Mouse (Mus musculus) thymus, postnatal 14 days (tissue): ENCODE data around the gene 7530416G11Rik.
A peak's percentile ranks its signal among the peaks of the same experiment; 100 is the strongest.

Experiments
- DNase-seq: peaks from one replicate; pipeline ENCODE4 v3.0.0; 2021

The 7530416G11Rik gene

DNA sequence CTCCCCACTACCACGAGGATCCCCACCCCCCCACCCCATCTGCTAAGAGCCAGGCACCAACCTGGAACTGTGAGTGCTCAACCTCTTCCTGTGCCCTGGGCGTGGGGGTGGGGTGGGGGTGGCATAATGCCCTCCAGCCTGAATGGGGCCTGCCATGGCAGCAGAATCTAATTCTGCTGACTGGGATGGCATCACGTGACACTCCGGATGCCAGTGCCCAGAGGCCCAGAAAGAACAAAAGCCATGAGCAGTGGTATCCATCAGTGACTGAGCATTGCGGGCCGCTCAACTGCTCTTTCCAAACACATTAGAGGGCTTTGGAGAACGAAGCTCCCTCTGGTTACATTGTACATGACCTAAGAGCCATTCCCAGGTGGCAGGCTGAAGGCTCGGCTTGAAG, at the start of gene 7530416G11Rik:
7530416G11Rik (minus strand) TSS at position 101 of the 400 bp plus-strand sequence.
- DNase-seq = no peak

DNA sequence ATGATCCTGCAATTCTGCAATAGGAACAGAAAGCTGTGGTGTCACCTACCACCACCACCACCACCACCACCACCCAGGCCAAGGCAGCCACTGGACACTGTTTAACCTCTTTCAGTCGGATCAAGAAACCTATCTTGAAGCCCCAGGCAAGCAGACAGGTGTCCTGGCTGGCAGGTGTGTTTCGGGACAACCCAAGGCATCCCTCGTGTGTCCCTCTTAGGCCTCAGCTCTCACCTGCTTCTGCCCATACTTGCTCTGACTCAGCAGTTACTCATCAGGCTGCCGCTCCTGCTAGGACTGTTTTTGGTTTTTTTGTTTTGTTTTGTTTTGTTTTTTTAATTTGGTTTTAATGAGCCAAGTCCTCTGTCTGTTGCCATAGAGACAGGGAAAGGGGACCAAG, 43.5 kb upstream of the 7530416G11Rik start:
- DNase-seq = no peak

DNA sequence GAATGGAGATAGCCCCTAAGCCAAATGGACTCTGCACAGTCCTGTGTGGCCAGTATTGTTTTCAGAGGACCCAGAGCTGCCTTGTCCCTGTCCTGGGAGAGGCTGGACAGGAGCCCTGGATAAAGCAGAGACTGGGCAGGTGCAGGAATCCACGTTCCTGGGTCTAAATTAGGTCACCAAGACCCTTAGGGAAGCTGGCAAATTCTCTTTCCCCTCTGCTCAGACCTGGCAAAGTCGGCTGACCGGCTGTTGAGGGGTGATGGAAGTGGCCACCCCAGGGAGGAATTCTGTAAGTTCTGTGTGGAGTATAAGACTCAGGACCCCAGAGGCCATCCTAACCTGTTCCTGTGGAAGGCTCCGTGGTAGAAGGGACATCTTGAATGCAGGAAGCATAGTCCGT, 42.3 kb upstream of the 7530416G11Rik start:
- no peak for DNase-seq

DNA sequence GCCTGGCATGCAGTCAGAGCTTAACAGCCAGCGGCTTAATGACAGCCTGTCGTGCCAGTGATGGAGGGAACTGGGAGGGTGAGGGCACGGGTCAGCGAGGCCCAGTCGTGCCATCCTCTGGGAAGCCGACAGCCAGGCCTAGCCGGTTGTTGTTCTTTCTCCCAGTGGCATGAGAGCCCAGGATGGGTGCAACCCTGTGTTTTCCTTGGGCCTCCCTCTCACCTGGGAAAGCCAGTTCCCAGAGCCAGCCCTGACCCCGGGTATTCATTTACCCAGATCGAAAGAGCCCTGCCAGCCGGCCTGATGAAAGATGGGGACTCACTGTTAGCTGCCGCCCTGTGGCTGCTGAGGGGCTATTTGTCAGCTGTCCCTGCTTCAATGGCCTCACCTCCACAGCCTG, 35.1 kb upstream of the 7530416G11Rik start:
- no peak for DNase-seq

DNA sequence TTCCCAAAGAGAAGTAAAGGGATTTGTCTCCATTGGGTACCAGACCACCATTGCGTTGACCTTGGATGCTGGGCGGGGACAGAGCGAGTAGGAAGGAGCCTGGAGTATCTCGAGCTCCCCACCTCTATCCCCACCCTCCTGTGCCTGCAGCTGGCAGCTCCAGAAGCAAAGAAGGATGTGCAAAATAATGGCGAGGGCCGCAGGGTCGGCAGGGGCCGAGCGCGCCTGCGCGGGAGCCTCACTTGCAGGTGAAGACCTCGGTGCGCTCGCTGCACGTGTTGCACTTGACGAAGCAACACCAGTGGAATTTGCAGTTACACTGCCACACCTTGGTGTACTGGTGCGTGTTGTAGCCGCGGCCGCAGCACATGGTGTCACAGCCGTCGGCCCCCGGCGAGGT, 34.1 kb upstream of the 7530416G11Rik start:
- no peak for DNase-seq

DNA sequence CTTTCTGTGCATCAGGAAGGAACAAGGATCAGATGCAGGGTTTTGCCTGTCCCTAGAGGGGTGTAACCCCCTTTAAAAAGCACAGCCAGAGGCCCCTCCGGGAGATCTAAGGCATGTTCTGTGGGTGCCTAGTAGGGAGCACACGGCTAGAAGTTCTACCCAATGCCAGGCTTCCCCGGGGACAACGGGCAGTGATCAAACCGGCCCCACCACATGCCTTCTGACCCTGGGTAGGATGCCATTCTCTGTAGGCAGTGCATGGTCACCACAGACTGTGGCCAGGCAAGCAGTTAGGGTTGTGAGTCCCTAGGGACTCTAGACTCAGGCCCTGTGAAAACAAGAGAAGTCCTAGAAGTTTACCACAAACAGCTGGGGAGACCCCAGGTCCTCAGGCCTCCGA, 31.6 kb upstream of the 7530416G11Rik start:
- DNase-seq = no peak

DNA sequence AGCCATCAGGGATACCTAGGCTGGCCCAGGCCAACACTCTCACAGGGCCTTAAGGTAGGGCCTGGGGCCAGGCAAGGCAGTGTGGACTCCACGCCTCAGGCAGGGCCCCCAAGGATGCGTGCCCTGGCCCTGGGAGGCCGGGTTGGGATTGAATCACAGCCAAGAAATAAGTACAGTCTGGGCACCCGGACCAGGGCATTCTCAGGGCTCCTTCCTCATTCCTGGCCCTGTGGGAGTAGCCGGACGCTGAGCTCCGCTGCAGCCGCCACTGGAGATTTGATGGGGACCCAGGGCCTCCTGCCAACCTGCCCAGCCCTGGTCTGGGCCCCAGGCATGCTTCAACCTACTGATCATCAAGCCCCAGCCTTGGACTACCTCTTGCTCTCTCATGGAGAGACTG, 31.2 kb upstream of the 7530416G11Rik start:
- DNase-seq = no peak

DNA sequence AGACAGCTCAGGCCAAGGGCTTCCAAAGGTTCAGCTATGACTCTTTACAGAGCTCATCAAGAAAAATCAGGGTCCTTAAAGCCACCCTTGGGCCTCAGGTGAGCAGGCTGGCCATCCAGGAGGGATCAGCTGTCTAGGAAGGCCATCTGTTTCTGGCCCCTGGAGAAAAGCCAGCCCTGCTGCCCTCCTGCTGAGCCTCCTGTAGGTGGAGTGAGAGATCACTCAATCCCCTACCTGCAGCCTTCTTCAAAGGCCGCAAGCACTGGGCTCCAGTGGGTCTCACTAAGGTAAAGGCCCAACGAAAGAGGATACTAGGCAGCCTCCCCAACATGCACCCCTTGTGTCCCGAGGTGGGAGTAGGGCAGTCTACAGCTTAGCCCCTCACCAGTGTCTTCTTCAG, 29.0 kb upstream of the 7530416G11Rik start:
- no peak for DNase-seq

DNA sequence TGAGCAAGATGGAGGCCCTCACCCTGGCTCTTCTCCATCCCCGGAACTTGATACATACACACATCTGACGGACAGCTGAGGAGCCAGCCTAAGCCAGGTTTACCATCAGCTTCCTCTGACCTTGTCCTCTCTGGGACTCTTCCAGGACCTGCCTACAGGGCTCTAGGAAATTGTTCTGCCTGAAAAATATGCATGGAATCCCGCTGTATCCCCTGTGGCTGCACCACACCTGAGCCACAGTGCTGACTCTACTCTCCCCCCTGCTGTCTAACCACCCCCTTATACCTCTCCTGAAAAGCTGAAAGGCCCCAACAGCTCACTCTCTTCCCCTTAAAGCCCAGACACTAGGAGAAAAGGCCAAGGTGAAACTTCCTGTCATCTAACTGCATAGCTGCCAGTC, 26.9 kb upstream of the 7530416G11Rik start:
- no peak for DNase-seq

DNA sequence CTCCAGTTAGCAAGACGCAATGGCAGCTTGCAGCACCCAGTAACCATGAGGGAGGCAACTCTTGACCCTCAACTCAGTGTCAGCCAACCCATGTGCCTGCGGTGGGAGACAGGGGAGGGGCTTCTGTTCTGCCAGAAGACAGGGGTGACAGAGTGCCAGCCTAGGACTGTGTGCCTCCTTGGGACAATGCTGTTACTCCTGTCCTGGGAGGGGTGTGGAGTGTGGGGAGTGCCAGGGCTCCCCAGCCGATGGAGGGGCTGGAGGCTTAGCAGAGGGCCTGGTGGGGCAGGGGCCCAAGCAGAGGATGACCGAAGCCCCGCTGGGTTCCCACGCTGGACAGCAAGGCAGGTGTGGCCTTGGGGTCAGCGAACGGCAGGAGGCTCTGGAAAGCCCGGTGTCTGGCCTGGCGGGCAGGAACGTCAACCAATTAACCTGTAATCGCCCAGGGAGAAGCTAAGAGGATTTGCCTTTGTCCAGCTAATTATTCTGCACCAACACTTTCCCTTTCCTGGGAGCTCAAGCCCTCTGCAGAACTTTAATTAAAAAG, 21.4 kb upstream of the 7530416G11Rik start:
- no peak for DNase-seq

DNA sequence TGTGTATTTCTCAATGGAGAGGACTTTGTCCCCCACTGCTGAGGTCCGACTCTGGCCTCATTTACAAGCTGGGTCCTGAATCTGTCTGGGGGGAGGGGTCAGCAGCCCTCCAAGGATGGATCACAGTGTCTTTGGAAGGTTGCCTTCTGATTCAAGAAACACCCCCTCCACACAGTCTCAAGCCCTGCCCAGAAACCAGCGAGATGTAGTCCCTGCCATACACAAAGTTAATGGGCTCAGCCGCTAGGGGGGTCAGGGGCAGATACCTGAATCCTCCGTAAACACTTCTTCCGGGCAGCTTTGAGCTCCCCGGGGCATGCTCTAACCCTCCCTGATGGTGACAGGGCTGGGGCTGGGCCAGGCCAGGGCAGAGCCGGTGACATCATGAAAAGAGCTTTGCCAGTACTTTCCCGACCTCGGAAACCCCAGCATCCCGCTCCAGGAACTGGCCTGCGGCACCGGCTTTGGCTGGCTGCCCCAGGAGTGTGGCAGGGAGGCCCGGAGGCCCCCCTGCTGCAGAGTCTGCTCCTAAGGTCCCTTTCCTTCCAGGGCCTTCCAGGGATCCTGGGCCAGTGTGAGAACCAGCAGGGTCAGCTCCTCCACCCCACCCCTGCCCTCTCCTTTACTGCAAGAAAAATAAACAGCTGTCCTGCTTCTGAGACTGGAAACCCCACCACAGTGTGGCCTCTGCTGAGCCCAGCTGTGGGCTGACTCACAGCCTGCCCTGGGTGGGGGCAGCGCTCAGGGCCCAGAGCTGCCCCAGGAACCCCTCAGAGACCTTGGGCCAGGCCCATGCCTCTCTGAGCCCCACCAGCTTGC, 20.4 kb upstream of the 7530416G11Rik start:
- DNase-seq = peak; percentile 16

DNA sequence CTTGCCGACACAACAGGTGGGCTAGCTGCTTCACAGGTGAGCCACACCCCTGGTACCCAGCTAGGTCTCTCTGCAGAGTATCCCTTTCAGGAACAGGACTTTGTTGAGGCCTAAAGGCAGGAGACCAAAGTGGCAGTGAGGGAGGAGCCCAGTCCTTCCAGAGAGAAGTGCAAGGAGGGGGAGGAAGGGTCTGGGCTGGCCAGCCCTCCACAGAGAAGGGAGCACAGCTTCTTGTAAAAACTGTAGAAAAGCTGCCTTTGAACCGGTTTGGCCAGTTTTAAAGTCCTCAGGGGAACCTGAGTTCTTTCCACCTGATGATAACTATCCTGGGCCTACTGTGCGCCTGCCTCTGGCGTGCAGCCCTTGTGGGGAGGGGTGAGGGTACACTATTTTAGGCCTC, 16.4 kb upstream of the 7530416G11Rik start:
- no peak for DNase-seq

DNA sequence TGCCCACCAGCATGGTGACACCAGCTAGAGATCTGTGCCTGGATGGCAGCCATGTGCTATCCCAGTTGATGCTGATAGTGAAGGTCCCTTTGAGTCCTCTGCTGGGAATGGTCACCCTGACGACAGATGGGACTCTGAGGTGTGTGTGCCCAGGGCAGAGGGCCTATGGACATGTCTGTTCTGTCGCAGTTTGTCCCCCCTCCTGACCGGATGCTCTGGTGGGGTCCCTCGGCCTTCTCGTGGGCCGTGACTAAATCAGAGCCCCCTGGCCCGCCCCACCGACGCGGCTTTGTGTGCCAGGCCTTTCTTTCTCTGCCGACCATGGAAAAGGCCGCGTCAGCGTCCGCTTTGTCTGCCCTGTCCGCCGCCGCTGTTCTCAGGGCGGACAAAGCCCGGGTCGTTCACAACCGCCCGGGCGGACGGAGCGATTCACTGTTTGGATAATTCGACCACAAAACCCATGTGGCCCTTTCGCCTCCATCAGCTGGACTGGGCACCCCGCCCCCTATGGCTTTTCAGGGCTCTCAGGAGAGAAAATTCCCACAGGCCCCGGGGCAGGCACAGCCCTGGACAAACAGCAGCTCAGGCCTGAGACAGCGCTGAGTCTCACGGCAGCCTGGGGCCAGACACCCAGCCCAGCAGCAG, 4.5 kb upstream of the 7530416G11Rik start:
- no peak for DNase-seq

DNA sequence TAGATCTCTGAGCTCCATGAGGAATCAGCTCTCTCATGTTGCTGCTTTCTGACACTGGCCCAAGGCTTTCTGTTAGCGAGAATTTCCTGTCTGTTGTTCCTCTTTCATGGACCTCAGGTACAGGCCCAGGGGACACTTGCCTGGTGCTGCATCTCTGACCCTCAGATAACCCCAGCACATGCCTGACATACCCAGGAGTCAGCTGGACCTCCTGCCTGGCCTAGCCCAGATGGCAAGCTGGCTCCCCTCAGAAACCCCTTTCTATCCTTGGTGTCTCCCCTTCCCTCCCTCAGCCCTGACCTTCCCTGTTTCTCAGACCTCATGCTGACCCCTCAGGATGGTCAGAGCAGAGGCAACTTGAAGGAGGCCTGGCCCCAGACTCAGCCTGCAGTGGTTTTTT, 3.7 kb upstream of the 7530416G11Rik start:
- no peak for DNase-seq

DNA sequence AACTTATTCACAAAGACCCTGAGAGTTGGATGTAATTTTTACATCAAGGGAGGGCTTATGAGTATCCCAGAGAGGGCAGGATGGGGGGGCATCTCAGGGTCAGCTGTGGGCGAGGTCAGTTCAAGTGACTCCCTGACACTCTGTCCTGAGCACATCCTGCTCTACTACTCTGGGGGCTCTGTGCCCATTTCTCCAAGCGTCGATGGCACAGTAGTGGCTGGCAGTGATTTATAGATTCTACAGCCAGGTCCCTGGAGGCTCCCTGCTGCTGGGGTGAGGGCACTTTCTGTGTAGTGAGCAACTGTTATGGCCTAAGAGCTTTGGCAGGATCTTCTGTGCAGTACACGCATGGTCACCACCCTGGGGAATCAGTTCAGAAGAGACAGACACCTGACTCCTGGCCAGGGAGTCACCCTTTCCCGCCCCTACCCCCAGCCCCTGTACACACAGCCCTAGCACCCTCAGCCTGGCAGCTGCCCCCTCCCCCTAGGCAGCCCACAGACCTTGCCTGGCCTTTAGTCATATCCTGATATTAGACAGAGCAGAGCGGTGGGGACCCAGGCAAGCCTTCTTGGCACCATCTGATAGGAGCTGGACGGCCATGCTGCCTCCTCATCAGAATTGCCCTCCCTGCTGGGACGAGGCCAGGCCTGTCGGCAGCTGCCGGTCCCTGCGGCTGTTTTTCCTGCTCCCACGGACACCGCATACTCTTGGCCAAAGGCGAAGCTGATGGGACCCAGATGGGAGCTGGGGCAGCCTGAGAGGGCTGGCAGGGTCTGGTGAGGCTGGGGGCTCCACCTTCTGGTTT, 2.3 kb upstream of the 7530416G11Rik start:
- DNase-seq = no peak

DNA sequence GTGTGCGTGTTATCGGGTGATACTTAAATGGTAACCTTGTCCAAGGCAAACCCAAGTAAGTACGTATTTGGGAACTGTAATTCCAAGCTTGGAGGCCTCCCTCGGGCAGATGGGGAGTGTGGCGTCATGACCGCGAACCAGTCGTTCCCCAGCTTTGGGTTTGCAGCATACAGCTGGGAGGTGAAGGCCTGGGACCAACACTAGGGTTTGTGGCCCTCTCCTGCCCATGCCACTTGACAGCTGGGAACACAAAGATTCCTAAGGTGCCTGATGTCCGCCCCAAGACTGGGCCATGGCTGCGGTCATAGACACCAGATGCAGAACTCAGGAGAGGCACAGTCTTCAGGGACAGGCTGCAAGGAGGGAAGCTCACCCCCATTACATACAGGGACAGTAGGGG, 2.8 kb downstream of the 7530416G11Rik start:
- DNase-seq = no peak

DNA sequence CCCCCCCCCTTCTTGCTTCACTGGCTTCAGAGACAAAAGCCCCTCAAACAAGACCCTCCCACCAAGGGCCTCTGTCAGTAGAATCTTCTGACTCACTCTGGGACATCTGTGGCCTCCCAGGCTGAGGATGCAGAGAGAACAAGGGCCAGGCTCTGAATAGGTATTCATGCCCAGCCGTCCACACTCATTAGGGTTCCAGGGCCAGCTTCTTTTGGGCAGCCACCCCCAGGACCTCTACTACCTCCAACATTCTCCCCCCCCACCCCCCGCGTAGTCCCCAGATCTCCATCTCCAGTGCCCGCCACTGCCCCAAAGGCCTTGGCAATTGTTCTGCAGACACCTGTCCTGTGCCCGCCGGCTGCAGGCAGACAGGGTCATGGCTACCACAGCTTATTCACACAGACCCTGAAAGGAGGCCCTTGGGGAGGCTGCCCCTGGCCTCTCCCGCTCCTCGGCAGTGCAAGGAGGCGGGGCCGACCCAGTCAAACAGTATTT, 5.0 kb downstream of the 7530416G11Rik start:
- no peak for DNase-seq

DNA sequence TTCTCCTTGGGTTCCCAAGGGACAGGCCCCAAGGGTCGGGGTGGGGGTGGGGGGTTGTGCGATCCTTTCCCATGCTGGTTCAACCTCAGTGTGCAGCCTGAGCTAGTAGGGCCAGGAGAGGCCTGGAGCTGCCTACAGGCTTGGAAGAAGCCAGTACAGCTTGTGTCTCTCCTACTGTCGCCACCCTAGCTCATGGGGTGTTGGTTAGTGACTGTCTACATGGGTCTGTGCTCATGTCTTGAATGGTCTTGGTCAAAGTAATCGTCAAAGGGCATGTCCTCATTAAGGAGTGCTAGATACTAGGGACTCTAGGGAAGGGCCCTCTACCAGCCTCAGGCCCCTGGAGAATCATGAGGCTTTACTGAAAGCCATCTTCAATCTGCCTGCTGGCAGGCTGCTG, 5.5 kb downstream of the 7530416G11Rik start:
- DNase-seq = no peak

DNA sequence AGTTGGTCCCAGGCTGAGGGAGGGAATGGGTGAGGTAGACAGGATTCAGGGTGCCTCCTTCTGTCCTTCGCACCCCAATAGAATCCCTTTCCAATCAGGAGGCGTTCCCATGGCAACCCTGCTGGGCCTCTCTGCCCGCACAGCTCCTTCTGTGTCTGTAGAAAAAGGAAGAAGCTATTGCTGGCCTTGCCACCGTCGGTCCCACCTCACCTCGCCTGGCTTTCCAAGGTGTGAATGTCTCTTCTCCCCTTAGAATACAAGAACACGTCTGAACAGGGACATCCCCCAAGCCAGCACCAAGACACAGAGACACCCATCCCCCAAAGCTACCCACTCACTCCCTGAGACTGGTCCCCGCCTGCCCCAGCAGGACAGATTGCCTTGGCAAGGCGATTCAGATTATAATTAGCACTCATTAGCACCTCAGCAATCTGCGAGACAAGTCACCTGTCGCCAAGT, 8.8 kb downstream of the 7530416G11Rik start:
- no peak for DNase-seq

DNA sequence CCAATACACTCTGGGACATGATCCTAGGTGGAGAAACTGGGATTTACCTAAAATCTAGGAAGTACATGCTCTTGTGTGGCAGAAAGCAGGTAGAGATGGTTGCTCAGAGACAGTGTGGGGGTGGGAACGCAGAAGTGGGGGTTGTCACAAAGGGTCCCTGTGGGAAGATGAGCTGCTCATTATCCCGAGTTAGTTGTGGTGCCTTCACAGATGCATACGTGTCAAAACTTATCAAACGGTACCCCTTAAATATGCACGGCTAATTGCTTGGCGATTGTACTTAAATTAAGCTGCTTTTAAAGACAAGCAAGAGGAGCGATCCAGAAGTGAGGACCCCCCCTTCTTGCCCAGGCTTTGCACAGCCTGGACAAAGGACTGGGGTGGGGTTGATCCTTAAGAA, 13.3 kb downstream of the 7530416G11Rik start:
- DNase-seq = no peak

DNA sequence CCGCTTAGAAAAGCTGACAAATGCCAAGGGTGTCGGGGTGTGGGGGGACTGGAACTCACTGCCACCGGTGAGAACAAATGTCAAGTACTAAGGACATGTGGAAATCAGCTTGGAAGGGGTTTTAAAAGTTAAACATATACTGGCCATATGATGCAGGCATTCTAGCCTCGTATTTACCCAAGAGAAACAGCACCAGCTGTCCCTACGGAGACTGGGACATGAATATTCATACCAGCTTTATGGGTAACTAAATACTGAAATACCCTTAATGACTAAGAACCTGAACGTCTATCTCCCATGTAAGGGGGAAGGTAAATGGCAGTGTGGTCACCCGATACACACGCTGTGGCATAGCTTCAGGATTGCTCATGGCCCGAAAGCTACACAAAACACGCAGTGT, 14.1 kb downstream of the 7530416G11Rik start:
- DNase-seq = no peak

DNA sequence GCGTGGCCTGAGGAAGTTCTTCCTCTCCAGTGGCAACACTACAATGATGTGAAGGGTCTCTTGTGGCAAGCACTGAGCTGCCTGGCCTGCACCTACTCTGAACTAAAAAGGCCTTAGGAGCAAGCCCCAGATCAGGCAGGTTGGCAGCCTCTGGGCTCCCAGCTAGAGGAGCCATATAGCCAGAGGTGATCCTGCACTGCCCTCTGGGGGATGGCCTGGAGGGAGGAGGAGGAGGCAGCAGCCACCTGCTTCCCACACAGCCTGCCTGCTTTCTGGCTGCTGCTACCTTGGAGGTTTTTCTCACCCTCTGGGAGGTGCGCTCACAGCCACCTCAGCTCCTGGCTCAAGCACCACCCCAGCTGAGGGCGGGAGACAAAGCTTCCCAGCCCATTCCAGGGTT, 22.4 kb downstream of the 7530416G11Rik start:
- DNase-seq = peak; percentile 49

DNA sequence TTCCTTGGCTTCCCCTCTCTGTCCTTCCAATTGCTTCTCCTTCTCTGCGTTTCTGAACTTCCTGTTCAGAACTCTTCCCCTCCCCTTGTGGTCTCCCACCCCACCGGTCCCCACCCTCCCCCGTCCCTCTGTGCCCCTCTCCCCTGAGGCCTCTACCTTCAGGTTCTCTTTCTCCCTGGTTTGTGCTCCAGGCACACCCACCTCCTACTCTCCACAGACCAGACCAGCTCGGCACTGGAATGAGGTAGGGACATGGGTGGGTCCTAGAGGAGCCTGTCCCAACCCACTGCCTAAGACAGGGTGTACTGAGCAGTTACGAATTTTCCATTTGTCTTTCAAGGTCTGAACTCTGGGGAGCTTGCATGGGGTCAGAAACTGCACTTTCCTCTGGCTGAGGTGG, 23.1 kb downstream of the 7530416G11Rik start:
- no peak for DNase-seq
